Comparison of ENCODE assay signal across 1 mouse cellular context in the genomic region with DNA sequence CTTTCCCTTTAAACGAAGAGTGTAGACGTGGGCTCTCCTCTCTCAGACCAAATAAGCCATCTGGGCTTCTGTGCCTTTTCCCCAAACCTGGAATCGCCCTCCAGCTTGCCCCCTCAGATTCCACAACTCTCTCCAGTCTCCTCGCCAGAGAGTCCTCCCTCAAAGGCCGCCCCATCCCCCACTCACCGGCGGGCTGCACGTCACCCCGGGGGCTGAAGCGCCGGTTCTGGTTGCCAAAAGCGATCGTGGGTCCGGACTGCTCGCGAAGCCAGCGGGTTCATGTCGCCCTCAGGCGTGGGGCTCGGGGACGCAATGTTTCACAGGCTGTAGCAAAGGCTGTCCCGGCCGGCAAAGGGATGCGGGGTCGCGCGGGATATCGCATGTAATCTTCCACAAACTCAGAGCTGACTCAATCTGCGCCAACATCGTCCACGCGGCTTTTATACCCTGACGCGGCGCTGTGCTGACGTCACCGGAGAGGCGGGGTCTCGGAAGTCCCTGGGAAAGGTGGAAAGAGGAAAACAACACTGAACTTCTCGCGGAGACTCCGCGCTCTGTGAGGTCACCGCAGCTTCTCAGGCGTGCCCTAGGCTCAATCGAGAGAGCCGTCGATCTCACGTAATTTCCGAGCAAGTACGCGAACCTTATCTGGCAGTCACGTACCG.
TF ChIP-seq lines count a peak whose summit lies in the region.

A gene (minus strand): TSS at position 460 of the 665 bp plus-strand sequence.
A gene (plus strand): TSS at position 522 of the 665 bp plus-strand sequence.

TF ChIP-seq in CH12.LX, 34 proteins besides CTCF, POLR2A, EP300 and RAD21:
- peak; percentile 80 for TF ChIP-seq CHD2 (IDR thresholded peaks at IDR 0.05; ENCODE audit: low read length)
- TF ChIP-seq MAX (IDR thresholded peaks at IDR 0.05; ENCODE audit: low read length): no peak
- TF ChIP-seq MXI1 (IDR thresholded peaks at IDR 0.05; ENCODE audit: low read depth, low read length): no peak; the same call in 1 of the 2 replicates
- no peak; the same call in 1 of the 2 replicates for TF ChIP-seq JUND (conservative IDR thresholded peaks at IDR 0.05; ENCODE audit: low read depth, low read length)
- no peak for TF ChIP-seq USF1 (IDR thresholded peaks at IDR 0.05; ENCODE audit: low read depth, low read length)
- peak; percentile 20; the same call in 1 of the 2 replicates for TF ChIP-seq MYC (IDR thresholded peaks at IDR 0.05; ENCODE audit: low read depth, low read length)
- no peak for TF ChIP-seq MAFK (IDR thresholded peaks at IDR 0.05; ENCODE audit: insufficient replicate concordance, low read length)
- TF ChIP-seq ZMIZ1 (IDR thresholded peaks at IDR 0.05; ENCODE audit: low read depth, low read length): peak; percentile 91
- TF ChIP-seq TCF12 (IDR thresholded peaks at IDR 0.05; ENCODE audit: low read depth, low read length): peak; percentile 68
- no peak for TF ChIP-seq E2F4 (IDR thresholded peaks at IDR 0.05; ENCODE audit: insufficient replicate concordance, low read depth, low read length)
- peak; percentile 78 for TF ChIP-seq BHLHE40 (IDR thresholded peaks at IDR 0.05; ENCODE audit: low read depth, low read length)
- TF ChIP-seq SIN3A (IDR thresholded peaks at IDR 0.05; ENCODE audit: low read length): no peak; the same call in 1 of the 2 replicates
- no peak for TF ChIP-seq PAX5 (IDR thresholded peaks at IDR 0.05; ENCODE audit: low read length)
- TF ChIP-seq KAT2A (IDR thresholded peaks at IDR 0.05; ENCODE audit: insufficient replicate concordance, low read length): 0 out of 2 replicates have a peak, but pooled peaks have one; percentile 11
- TF ChIP-seq POLR2AphosphoS2 (IDR thresholded peaks at IDR 0.05; ENCODE audit: low read depth, low read length): peak; percentile 90; the same call in 1 of the 2 replicates
- TF ChIP-seq ETS1 (conservative IDR thresholded peaks at IDR 0.05; ENCODE audit: low read depth, low read length): peak; percentile 48; the same call in 1 of the 2 replicates
- peak; percentile 56 for TF ChIP-seq UBTF (IDR thresholded peaks at IDR 0.05; ENCODE audit: low read depth, low read length)
- no peak for TF ChIP-seq RCOR1 (conservative IDR thresholded peaks at IDR 0.05; ENCODE audit: low read depth, low read length)
- TF ChIP-seq NRF1 (IDR thresholded peaks at IDR 0.05; ENCODE audit: low read depth, low read length): peak; percentile 39; the same call in 1 of the 2 replicates
- TF ChIP-seq ZKSCAN1 (IDR thresholded peaks at IDR 0.05; ENCODE audit: borderline replicate concordance, low read depth, low read length): no peak
- no peak for TF ChIP-seq MAZ (IDR thresholded peaks at IDR 0.05; ENCODE audit: low read depth, low read length)
- TF ChIP-seq NELFE (IDR thresholded peaks at IDR 0.05; ENCODE audit: low read depth, low read length): peak; percentile 95
- peak; percentile 97 for TF ChIP-seq TBP (conservative IDR thresholded peaks at IDR 0.05; ENCODE audit: low read depth, low read length)
- TF ChIP-seq GABPA (IDR thresholded peaks at IDR 0.05; ENCODE audit: insufficient replicate concordance, low read depth, low read length): no peak
- TF ChIP-seq HCFC1 (IDR thresholded peaks at IDR 0.05; ENCODE audit: low read depth, low read length): peak; percentile 55
- peak; percentile 85 for TF ChIP-seq ELF1 (IDR thresholded peaks at IDR 0.05; ENCODE audit: low read depth, low read length)
- no peak for TF ChIP-seq SMC3 (IDR thresholded peaks at IDR 0.05; ENCODE audit: low read depth, low read length)
- no peak for TF ChIP-seq CHD1 (IDR thresholded peaks at IDR 0.05; ENCODE audit: low read depth, low read length)
- peak; percentile 60 for TF ChIP-seq IRF4 (IDR thresholded peaks at IDR 0.05; ENCODE audit: low read depth, low read length)
TF ChIP-seq in CH12.LX: peak in this region for 15.
